Mouse (Mus musculus) C2C12 (cell line): ENCODE results near the gene Hoxa7. TPM values are rescaled to one million over a fixed set of nuclear protein-coding genes. Genes with fewer than 3 reads are reported as not detected.

Experiments
- H3K27me3 ChIP-seq: one replicate; pipeline ENCODE4 v1.6.1; 2011; ENCODE audit not compliant: control insufficient read depth, insufficient read depth, insufficient read length
- H3K36me3 ChIP-seq: one replicate; pipeline ENCODE4 v1.6.1; 2011; ENCODE audit not compliant: control insufficient read depth, insufficient read depth
- H3K4me3 ChIP-seq: one replicate; pipeline ENCODE4 v1.5.1; 2011; ENCODE audit warnings: mild to moderate bottlenecking, control low read depth; ENCODE audit not compliant: poor library complexity, insufficient read depth, severe bottlenecking
- H3K79me2 ChIP-seq: one replicate; pipeline ENCODE4 v1.6.1; 2011; ENCODE audit not compliant: control insufficient read depth, insufficient read depth
- H3K79me3 ChIP-seq: one replicate; pipeline ENCODE4 v1.6.1; 2011; ENCODE audit warnings: low read depth, control low read depth
- H3ac ChIP-seq: one replicate; pipeline ENCODE3; 2011; ENCODE audit warnings: low read depth; ENCODE audit not compliant: control insufficient read depth, insufficient read length
- CEBPB ChIP-seq: IDR thresholded peaks from one replicate; pipeline ENCODE4 v1.6.1; 2011; ENCODE audit warnings: low read depth, mild to moderate bottlenecking, control low read depth, moderate library complexity
- CTCF ChIP-seq: IDR thresholded peaks from one replicate; pipeline ENCODE4 v1.5.1; 2011; ENCODE audit not compliant: control insufficient read depth, insufficient read depth, insufficient read length
- FOSL1 ChIP-seq: IDR thresholded peaks from one replicate; pipeline ENCODE4 v1.8.0; 2011; ENCODE audit warnings: mild to moderate bottlenecking, low read length; ENCODE audit not compliant: poor library complexity, insufficient read depth, severe bottlenecking
- MAX ChIP-seq: IDR thresholded peaks from one replicate; pipeline ENCODE4 v1.6.1; 2011; ENCODE audit warnings: mild to moderate bottlenecking, control low read depth
- MYOD1 ChIP-seq: IDR thresholded peaks from one replicate; pipeline ENCODE4 v1.6.1; 2011; ENCODE audit warnings: low read depth; ENCODE audit not compliant: control insufficient read depth, insufficient read length
- MYOG ChIP-seq: IDR thresholded peaks from one replicate; pipeline ENCODE4 v1.6.1; 2011; ENCODE audit not compliant: control insufficient read depth, insufficient read length; ENCODE audit errors: extremely low read depth
- USF1 ChIP-seq: IDR thresholded peaks from one replicate; pipeline ENCODE4 v1.6.1; 2011; ENCODE audit warnings: low read depth, mild to moderate bottlenecking, control low read depth, moderate library complexity
- polyA plus RNA-seq: library from polyadenylated mRNA; unstranded; fragments of >200 nt; fragmentation: generic; extraction: Trizol; gene quantifications from one replicate; pipeline ENCODE4 v1.2.1, GENCODE M21; 2012; ENCODE audit warnings: missing spikeins

The Hoxa7 gene
- polyA plus RNA-seq, 1 experiment, result 7.5 TPM

DNA sequence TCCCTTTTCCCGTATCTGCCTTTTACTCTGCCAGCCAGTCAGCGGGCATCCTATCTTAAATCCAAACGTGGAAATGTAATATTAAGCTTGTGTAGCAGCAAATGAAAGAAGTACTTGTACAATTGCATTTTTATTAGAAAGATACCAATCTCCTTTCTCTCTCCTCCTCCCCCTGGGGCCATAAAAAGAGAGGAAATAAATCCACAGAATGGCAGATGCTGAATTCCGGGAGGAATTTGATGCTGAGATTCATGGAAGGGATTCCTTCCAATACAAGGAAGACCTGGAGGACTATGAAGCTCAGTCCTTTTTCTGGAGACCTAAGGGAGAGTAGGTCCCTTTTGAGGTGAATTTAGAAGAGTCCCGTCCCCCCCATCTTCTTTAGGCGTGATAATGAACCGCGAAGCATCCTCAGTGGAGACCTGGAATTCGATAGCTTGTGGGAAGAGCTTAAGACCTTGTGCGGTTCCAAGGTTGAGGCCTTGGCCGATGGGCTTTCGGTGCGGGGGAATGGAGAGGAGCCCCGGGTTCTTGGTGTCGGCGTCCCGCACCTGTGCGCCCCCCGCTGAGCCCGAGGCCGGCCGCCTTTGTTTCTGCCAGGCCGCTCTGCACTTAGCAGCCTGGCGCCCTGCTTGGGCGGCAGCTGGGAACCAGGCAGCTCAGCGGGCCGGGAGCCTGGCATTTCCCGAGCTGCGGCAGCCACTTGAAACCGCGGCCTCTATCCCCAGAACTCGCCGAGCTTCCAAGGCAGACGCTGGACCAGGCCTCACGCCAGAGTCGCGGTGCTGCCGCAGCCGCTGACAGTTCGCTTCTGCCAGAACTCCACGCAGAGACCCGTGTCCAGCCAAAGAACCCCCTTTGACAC lies 53.2 kb downstream of the Hoxa7 start:
- H3K79me3 ChIP-seq, result no peaks in the 10 kb centered on the region
- H3K4me3 ChIP-seq, result no peak overlapping the region
- H3K36me3 ChIP-seq, result peaks cover 6% of the 10 kb centered on the region
- no peaks in the 10 kb centered on the region for H3K27me3 ChIP-seq
- no peaks in the 10 kb centered on the region for H3K79me2 ChIP-seq
- TF ChIP-seq MYOG, result no peak
- no peak for TF ChIP-seq CTCF
- TF ChIP-seq USF1, result no peak
- no peak for TF ChIP-seq FOSL1
- no peak for TF ChIP-seq MAX
- TF ChIP-seq MYOD1, result no peak
- TF ChIP-seq CEBPB, result no peak
- no peak overlapping the region for H3ac ChIP-seq

GRCm38 (mm10) chr6:52167736-52168161 lies 53.9 kb downstream of the Hoxa7 start:
- Histone ChIP-seq H3K27me3 (no peaks in the 10 kb centered on the region), H3K36me3 (peaks cover 12% of the 10 kb centered on the region), H3K79me3 (peaks cover 3% of the 10 kb centered on the region), H3K79me2 (peaks cover 3% of the 10 kb centered on the region), H3ac (no peak overlapping the region), H3K4me3 (no peak overlapping the region)
- TF ChIP-seq MYOD1, result no peak
- no peak for TF ChIP-seq USF1

DNA sequence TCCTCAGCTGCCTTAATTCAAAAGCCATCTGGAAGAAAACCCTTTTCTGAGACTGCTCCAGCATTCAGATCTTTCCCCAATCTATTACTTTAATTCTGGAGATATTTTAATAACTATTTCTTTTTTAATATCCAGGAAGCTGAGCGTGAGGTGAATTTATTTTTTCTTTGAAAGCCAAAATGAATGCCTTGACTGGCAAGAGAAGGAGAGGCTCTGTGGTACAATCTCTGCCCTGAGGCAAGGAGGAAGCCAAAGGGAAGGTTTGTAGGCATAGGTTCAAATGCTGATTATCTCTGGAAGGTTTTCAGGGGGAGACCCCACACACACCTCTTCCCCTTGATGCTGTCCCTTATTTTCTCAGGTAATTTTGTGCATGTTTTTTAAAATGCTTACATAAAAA lies 54.5 kb downstream of the Hoxa7 start:
- Histone ChIP-seq H3K36me3 (peaks cover 17% of the 10 kb centered on the region), H3K79me2 (peaks cover 8% of the 10 kb centered on the region), H3K27me3 (no peaks in the 10 kb centered on the region), H3ac (no peak overlapping the region), H3K4me3 (no peak overlapping the region), H3K79me3 (peaks cover 5% of the 10 kb centered on the region)
- TF ChIP-seq MAX (no peak), CTCF (no peak), CEBPB (no peak), MYOD1 (no peak), MYOG (no peak), FOSL1 (no peak), USF1 (no peak)

- peaks cover 8% of the 10 kb centered on the region for H3K79me3 ChIP-seq
- no peak overlapping the region for H3K4me3 ChIP-seq
- H3K79me2 ChIP-seq, result peaks cover 14% of the 10 kb centered on the region
- peaks cover 22% of the 10 kb centered on the region for H3K36me3 ChIP-seq
- no peaks in the 10 kb centered on the region for H3K27me3 ChIP-seq
- no peak for TF ChIP-seq USF1
- no peak for TF ChIP-seq CTCF
- no peak overlapping the region for H3ac ChIP-seq
Observed at GRCm38 (mm10) chr6:52166431-52167077, 55.1 kb downstream of the Hoxa7 start.

DNA sequence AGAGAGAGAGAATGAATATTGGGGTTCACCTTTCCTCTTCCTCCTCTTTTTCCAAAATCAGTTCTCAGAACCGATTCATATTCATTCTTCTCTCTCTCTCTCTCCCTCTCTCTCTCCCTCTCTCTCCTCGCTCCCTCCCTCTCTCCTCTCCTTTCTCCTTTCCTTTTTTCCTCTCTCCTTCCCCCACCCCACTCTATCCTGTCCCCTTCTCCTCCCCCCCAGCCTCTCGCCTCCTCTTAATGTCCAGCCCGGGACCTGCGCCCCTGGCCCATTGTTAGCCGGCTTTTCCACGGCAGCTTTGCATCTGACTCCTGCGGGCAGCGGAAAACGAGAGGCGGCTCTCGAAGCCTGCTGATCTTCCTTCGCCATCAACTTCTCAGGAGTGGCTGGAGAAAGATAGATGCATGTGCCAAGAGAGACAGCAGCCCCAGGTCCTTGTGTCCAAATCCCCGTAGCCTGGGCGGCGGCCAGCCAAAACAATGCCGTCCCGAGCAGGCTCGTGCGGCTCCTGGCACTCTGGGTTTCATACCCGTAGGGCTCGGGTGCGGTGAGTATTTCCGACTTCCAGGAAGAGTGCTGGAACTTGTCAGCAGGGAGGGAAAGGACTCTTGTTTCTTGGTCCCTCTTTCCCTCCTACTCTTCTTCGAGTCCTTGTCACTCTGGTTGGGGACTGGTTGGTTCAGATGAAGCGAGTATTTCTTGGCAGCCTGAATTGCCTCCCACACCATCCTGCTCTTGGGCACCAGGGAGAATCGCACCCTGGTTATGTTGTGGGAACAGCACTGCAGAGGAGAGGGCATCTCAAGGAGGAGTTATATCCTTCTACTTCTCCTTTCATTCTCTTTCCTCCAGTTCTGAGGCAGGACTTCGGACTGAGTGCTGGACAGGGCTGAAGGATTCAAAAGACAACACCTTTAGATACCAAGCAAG lies 55.9 kb downstream of the Hoxa7 start:
- Histone ChIP-seq H3K79me3 (peaks cover 10% of the 10 kb centered on the region), H3ac (no peak overlapping the region), H3K79me2 (peaks cover 21% of the 10 kb centered on the region), H3K27me3 (no peaks in the 10 kb centered on the region), H3K4me3 (no peak overlapping the region), H3K36me3 (peaks cover 22% of the 10 kb centered on the region)
- TF ChIP-seq FOSL1 (no peak), USF1 (no peak), CEBPB (no peak), CTCF (no peak), MYOG (no peak), MYOD1 (no peak), MAX (no peak)
